Mouse (Mus musculus) lung, embryonic 14.5 days (tissue): Measurements from ENCODE around the gene Pcsk4. TPM values are rescaled to one million over a fixed set of nuclear protein-coding genes. Genes with fewer than 3 reads are reported as not detected.
"Not testable (repeated sequence)": the region's sequence is repeated elsewhere in the genome, so short reads cannot be mapped to it uniquely, and the experiment has no call there.

Experiments
- ATAC-seq: fragments of 200-750 bp; cut with Nextera tagmentation; 2 replicates; pipeline ENCODE4 v1.8.0; 2017; ENCODE audit warnings: mild to moderate bottlenecking, moderate TSS enrichment, moderate library complexity; ENCODE audit not compliant: insufficient read depth
- DNase-seq: peaks from one replicate; pipeline ENCODE4 v3.0.0-alpha.2; 2015
- H3K27ac ChIP-seq: fragments of 300-500 bp; sonication (generic); 2 replicates; pipeline ENCODE4 v1.5.1; 2014; ENCODE audit warnings: low read depth, mild to moderate bottlenecking, moderate library complexity
- H3K27me3 ChIP-seq: fragments of 300-500 bp; sonication (generic); 2 replicates; pipeline ENCODE4 v1.6.1; 2014; ENCODE audit warnings: low read length, control low read depth; ENCODE audit not compliant: insufficient read depth
- H3K36me3 ChIP-seq: fragments of 300-500 bp; sonication (generic); 2 replicates; pipeline ENCODE4 v1.6.1; 2014; ENCODE audit warnings: control low read depth; ENCODE audit not compliant: insufficient read depth
- H3K4me1 ChIP-seq: fragments of 300-500 bp; sonication (generic); 2 replicates; pipeline ENCODE4 v1.6.1; 2014; ENCODE audit warnings: antibody characterized with exemption, control low read depth; ENCODE audit not compliant: insufficient read depth
- H3K4me2 ChIP-seq: fragments of 300-500 bp; sonication (generic); 2 replicates; pipeline ENCODE4 v1.6.1; 2014; ENCODE audit warnings: mild to moderate bottlenecking
- H3K4me3 ChIP-seq: fragments of 300-500 bp; sonication (generic); 2 replicates; pipeline ENCODE4 v1.5.1; 2014; ENCODE audit warnings: low read depth, low read length
- H3K9ac ChIP-seq: fragments of 300-500 bp; sonication (generic); 2 replicates; pipeline ENCODE4 v1.6.1; 2014
- H3K9me3 ChIP-seq: fragments of 300-500 bp; sonication (generic); 2 replicates; pipeline ENCODE4 v1.6.1; 2016; ENCODE audit warnings: low read depth, low read length, control low read depth
- CTCF ChIP-seq: IDR thresholded peaks from 2 replicates; pipeline ENCODE4 v1.5.1; 2016; ENCODE audit warnings: antibody characterized with exemption, low read depth
- WGBS: fragments of 180-500 bp; shearing (Covaris S2); extraction: QIAGEN DNeasy Blood & Tissue Kit; methylation state at CpG from one replicate; pipeline ENCODE4 v1.1.7; 2014; 5-methylcytosine and 5-hydroxymethylcytosine counted together
- polyA plus RNA-seq: library from polyadenylated mRNA; unstranded; fragments of >200 nt; fragmentation: Nextera tagmentation; extraction: Ambion mirVana; gene quantifications from 2 replicates; pipeline ENCODE4 v1.2.1, GENCODE M21; 2014

Gene Pcsk4
- polyA plus RNA-seq, 1 experiment from 2014 or later, result 4.2 TPM

GRCm38 (mm10) chr10:80348244-80348781, 19.0 kb upstream of the Pcsk4 start, which contains the start of gene Adamtsl5:
Adamtsl5 (minus strand) TSS chr10:80348412.
- no peaks in the 10 kb centered on the region for H3K36me3 ChIP-seq
- H3K4me3 ChIP-seq, result peak within 1 kb of the TSS; percentile 36
- peak within 1 kb of the TSS; percentile 26; the same call in 1 of the 2 replicates for H3K9ac ChIP-seq
- H3K9me3 ChIP-seq, result no peaks in the 10 kb centered on the region
- WGBS, result 1% methylated on average over 38 of the region's 42 CpGs
- DNase-seq (peak; percentile 74), ATAC-seq (peak; percentile 33; the same call in 1 of the 2 replicates)
- H3K27ac ChIP-seq, result no peak within 1 kb of the TSS
- peaks cover 16% of the 10 kb centered on the region; the same call in 1 of the 2 replicates for H3K4me1 ChIP-seq
- H3K27me3 ChIP-seq, result peaks cover 97% of the 10 kb centered on the region
- peak within 1 kb of the TSS; percentile 60 for H3K4me2 ChIP-seq
- peak; percentile 64 for TF ChIP-seq CTCF

- no peak for ATAC-seq
- H3K4me1 ChIP-seq, result peaks cover 18% of the 10 kb centered on the region; the same call in 1 of the 2 replicates
- peak overlapping the region; percentile 60 for H3K4me2 ChIP-seq
- peak overlapping the region; percentile 36 for H3K4me3 ChIP-seq
- peak overlapping the region; percentile 26; the same call in 1 of the 2 replicates for H3K9ac ChIP-seq
- TF ChIP-seq CTCF, result no peak
- no peaks in the 10 kb centered on the region for H3K36me3 ChIP-seq
- H3K27me3 ChIP-seq, result peaks cover 97% of the 10 kb centered on the region
- no peak for DNase-seq
- no peak overlapping the region for H3K27ac ChIP-seq
- H3K9me3 ChIP-seq, result no peaks in the 10 kb centered on the region
- 8% methylated on average over 17 of the region's 17 CpGs for WGBS
These were observed 18.2 kb upstream of the Pcsk4 start for GRCm38 (mm10) chr10:80347514-80347967.

- ATAC-seq, H3K36me3 ChIP-seq, H3K9ac ChIP-seq, H3K4me2 ChIP-seq, H3K9me3 ChIP-seq, H3K4me3 ChIP-seq, H3K27ac ChIP-seq, DNase-seq: not testable (repeated sequence)
- peaks cover 97% of the 10 kb centered on the region for H3K27me3 ChIP-seq
- peaks cover 18% of the 10 kb centered on the region; the same call in 1 of the 2 replicates for H3K4me1 ChIP-seq
- 76% methylated on average over 5 of the region's 6 CpGs for WGBS
These were observed 16.6 kb upstream of the Pcsk4 start for GRCm38 (mm10) chr10:80345929-80346328.

GRCm38 (mm10) chr10:80345122-80345521, 15.8 kb upstream of the Pcsk4 start:
- peaks cover 18% of the 10 kb centered on the region; the same call in 1 of the 2 replicates for H3K4me1 ChIP-seq
- no peak overlapping the region for H3K9ac ChIP-seq
- no peak for ATAC-seq

GRCm38 (mm10) chr10:80344131-80344661, 14.9 kb upstream of the Pcsk4 start:
- Histone ChIP-seq H3K9ac (no peak overlapping the region), H3K27ac (no peak overlapping the region), H3K27me3 (peaks cover 87% of the 10 kb centered on the region), H3K4me1 (peaks cover 18% of the 10 kb centered on the region; the same call in 1 of the 2 replicates), H3K4me2 (peak overlapping the region; percentile 36), H3K9me3 (no peaks in the 10 kb centered on the region), H3K4me3 (no peak overlapping the region), H3K36me3 (no peaks in the 10 kb centered on the region)
- no peak for TF ChIP-seq CTCF
- ATAC-seq (no peak), DNase-seq (no peak)
- 44% methylated on average over 9 of the region's 9 CpGs for WGBS

More at GRCm38 (mm10) chr10:80345122-80345521, 15.8 kb upstream of the Pcsk4 start:
- Histone ChIP-seq H3K4me3 (peak overlapping the region; percentile 4; the same call in 1 of the 2 replicates), H3K4me2 (peak overlapping the region; percentile 36), H3K36me3 (no peaks in the 10 kb centered on the region), H3K27me3 (peaks cover 97% of the 10 kb centered on the region), H3K27ac (no peak overlapping the region), H3K9me3 (no peaks in the 10 kb centered on the region)
- no peak for DNase-seq
- TF ChIP-seq CTCF, result no peak
- WGBS, result 2% methylated on average over 16 of the region's 16 CpGs

- peak overlapping the region; percentile 59 for H3K4me2 ChIP-seq
- WGBS, result 21% methylated on average over 13 of the region's 13 CpGs
- H3K27me3 ChIP-seq, result peaks cover 80% of the 10 kb centered on the region
- H3K9me3 ChIP-seq, result no peaks in the 10 kb centered on the region
- no peaks in the 10 kb centered on the region for H3K36me3 ChIP-seq
- TF ChIP-seq CTCF, result no peak
- ATAC-seq, result peak; percentile 12; the same call in 1 of the 2 replicates
- peaks cover 12% of the 10 kb centered on the region; the same call in 1 of the 2 replicates for H3K4me1 ChIP-seq
- 0 out of 2 replicates have a peak overlapping the region, but pooled peaks have one; percentile 12 for H3K27ac ChIP-seq
- no peak for DNase-seq
- peak overlapping the region; percentile 16; the same call in 1 of the 2 replicates for H3K9ac ChIP-seq
- H3K4me3 ChIP-seq, result peak overlapping the region; percentile 34
These were observed 14.2 kb upstream of the Pcsk4 start for GRCm38 (mm10) chr10:80343425-80343895.
